Mouse (Mus musculus): ENCODE measurements around the gene Nup210l. TPM values are rescaled to one million over a fixed set of nuclear protein-coding genes. Genes with fewer than 3 reads are reported as not detected.

Gene Nup210l
- polyA plus RNA-seq, 1 experiment from 2014 or later = 0.35 TPM

DNA sequence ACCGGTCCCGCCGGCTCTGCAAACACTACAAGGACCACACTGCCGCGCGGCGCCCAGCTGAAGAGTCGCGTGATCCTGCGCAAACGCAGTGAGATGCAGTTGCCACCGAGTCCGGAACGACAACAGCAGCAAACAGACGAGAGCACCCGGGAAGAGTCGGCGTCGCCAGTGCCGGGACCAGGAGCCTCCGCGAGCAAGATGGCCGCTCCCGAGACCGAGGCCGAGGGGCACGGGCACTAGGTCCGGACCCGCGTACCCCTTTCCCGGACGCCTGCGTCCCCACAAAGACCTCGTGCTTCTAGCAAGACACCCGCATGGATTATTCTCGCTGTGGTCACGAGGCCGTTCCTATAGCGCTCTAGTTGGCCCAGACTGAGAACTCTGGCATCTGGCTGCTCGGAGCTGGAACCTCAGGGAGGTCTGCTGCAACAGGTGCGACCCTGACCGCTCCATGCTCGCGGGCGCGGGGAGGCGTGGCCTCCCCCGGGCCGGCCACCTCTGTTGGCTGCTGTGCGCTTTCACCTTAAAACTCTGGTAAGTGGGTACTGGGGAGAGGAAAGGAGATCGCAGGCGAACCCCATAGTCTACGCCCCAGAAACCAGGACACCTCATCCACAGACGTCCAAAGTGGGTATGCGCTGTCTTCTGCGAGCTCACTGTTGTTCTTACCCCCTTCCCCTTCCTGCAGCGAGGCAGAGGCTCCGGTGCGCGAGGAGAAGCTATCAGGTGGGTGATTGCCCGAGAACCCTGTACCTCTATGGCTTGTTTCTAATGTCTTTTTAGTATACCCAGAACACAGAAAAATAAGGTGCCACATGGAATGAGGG, 127.8 kb downstream of the Nup210l start, which contains the start of gene Jtb:
Gene Jtb (plus strand): TSS at position 91 of the 827 bp plus-strand sequence.
- peak within 1 kb of the TSS; percentile 81 for H3K9ac ChIP-seq (replicated peaks; ENCODE audit: low read depth, low read length)
- H3K36me3 ChIP-seq (ENCODE audit: control insufficient read depth, insufficient read depth, low read length) = no peaks in the 10 kb centered on the region; the same call in 1 of the 2 replicates
- peak within 1 kb of the TSS; percentile 87 for H3K4me2 ChIP-seq (ENCODE audit: low read depth, low read length)
- peak within 1 kb of the TSS; percentile 77 for H3K4me3 ChIP-seq (ENCODE audit: low read depth, low read length)
- ATAC-seq (ENCODE audit: low read depth) = peak; percentile 98
- H3K9me3 ChIP-seq (ENCODE audit: control insufficient read depth, low read length) = no peaks in the 10 kb centered on the region
- H3K27me3 ChIP-seq (ENCODE audit: control insufficient read depth, insufficient read depth, low read length) = no peaks in the 10 kb centered on the region
- no peaks in the 10 kb centered on the region; the same call in 1 of the 2 replicates for H3K4me1 ChIP-seq (ENCODE audit: control insufficient read depth, insufficient read depth, low read length)
- peak within 1 kb of the TSS; percentile 83 for H3K27ac ChIP-seq (ENCODE audit: low read depth, low read length)
- WGBS = under 1% methylated on average over 61 of the region's 61 CpGs

DNA sequence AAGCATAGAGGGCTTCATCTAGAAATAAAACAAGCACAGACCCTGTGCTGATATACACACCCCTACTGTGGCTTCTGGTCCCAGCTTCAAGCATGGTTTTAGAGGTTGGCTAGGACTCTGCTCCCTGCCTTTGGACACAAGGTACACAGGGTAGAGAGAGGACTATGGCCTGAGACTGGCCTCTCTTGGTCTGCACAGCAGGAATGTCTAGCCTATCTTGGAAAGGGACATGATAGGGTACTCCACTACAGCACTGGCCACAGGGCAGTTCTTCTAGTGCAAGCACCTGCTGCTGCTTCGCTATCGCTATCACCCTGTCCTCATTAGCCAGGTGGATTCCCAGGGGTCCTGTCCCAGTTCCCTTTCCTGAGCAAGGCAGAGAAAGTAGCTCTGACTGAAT, 137.3 kb downstream of the Nup210l start:
- Histone ChIP-seq H3K4me1 (ENCODE audit: control insufficient read depth, insufficient read depth, low read length) (peaks cover 8% of the 10 kb centered on the region; the same call in 1 of the 2 replicates), H3K4me3 (ENCODE audit: low read depth, low read length) (no peak overlapping the region), H3K27me3 (ENCODE audit: control insufficient read depth, insufficient read depth, low read length) (no peaks in the 10 kb centered on the region), H3K4me2 (ENCODE audit: low read depth, low read length) (no peak overlapping the region), H3K27ac (ENCODE audit: low read depth, low read length) (no peak overlapping the region), H3K9ac (replicated peaks; ENCODE audit: low read depth, low read length) (no peak overlapping the region), H3K36me3 (ENCODE audit: control insufficient read depth, insufficient read depth, low read length) (no peaks in the 10 kb centered on the region), H3K9me3 (ENCODE audit: control insufficient read depth, low read length) (no peaks in the 10 kb centered on the region)
- 94% methylated on average over 2 of the region's 2 CpGs for WGBS
- no peak for ATAC-seq (ENCODE audit: low read depth)

DNA sequence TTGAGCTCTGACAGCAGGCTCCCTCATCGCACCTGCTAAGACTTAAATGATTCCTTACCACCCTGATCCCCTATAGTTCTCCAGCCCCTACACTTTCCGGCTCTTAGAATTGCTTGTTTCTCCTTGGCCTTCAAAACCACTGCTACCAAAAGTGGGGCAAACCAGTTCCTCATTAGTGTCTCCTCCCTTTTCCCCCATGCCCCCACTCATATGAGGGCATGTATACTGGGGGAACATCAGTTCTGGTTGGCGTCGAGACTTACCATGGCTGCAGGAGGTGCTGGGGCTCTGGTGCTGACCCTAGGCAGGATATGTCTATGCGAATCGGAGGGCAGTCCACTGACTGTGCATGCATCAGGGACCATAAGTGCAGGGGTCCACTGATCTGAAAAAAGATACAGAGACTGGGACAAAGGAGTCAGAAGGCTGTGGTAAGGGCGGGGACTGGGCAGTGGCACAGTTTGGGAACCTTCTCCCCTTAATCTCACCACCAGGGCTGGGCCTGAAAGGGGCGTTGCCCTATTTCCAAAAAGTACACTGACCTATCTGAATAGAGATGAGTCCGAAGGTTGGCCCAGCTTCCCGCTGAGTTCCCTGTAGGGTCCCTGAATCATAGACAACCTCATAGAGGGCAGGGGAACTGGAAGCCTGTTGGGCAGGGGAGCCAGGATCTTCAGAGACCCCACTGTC, 137.9 kb downstream of the Nup210l start:
- Histone ChIP-seq H3K36me3 (ENCODE audit: control insufficient read depth, insufficient read depth, low read length) (no peaks in the 10 kb centered on the region), H3K27ac (ENCODE audit: low read depth, low read length) (no peak overlapping the region), H3K27me3 (ENCODE audit: control insufficient read depth, insufficient read depth, low read length) (no peaks in the 10 kb centered on the region), H3K4me2 (ENCODE audit: low read depth, low read length) (no peak overlapping the region), H3K9ac (replicated peaks; ENCODE audit: low read depth, low read length) (no peak overlapping the region), H3K9me3 (ENCODE audit: control insufficient read depth, low read length) (no peaks in the 10 kb centered on the region), H3K4me1 (ENCODE audit: control insufficient read depth, insufficient read depth, low read length) (peaks cover 8% of the 10 kb centered on the region; the same call in 1 of the 2 replicates), H3K4me3 (ENCODE audit: low read depth, low read length) (no peak overlapping the region)
- 0 out of 2 replicates have a peak, but pooled peaks have one; percentile 7 for ATAC-seq (ENCODE audit: low read depth)
- WGBS = 85% methylated on average over 10 of the region's 10 CpGs

DNA sequence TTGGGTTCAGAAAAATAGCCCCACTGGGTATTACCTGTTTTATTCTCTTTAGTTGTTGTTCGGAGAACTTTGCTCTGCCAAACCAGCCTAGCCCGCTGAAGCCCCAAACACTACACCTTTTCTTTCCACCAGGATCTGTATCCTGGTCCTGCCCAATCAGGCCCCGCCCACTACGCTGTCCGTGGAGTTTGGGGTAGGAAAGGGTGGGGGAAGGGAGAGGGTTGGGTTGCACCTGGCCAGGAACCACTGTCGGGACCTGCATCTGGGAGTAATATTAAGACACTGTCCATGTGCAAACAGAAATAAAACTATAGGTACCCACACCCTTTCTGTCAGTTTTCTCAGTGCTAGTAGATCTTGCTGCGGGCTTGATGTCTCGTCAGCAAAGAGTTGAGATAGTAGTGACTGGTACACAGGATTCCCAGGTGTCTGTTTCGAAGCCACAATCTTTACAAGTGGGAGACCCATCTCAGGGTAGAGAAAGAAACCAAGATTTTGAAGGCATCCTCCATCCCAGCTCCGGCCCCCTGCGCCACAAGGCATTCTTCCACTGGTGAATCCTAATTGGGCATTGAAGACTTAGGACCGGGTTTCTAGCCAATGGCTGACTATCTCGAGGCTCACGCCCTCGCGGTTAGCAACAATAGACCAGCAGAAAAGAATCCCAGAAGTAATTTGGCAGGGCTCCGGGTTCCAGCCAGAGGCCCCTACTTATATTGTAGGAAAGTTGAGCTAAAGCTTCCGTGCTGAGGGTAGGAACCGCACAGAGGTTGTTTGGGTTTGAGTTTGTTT, 139.2 kb downstream of the Nup210l start, which contains the start of gene Creb3l4:
Gene Creb3l4 (minus strand): TSS at position 529 of the 792 bp plus-strand sequence.
- peaks cover 8% of the 10 kb centered on the region; the same call in 1 of the 2 replicates for H3K4me1 ChIP-seq (ENCODE audit: control insufficient read depth, insufficient read depth, low read length)
- H3K4me3 ChIP-seq (ENCODE audit: low read depth, low read length) = peak within 1 kb of the TSS; percentile 29
- H3K36me3 ChIP-seq (ENCODE audit: control insufficient read depth, insufficient read depth, low read length) = no peaks in the 10 kb centered on the region
- H3K9me3 ChIP-seq (ENCODE audit: control insufficient read depth, low read length) = no peaks in the 10 kb centered on the region
- 3% methylated on average over 19 of the region's 19 CpGs for WGBS
- H3K4me2 ChIP-seq (ENCODE audit: low read depth, low read length) = peak within 1 kb of the TSS; percentile 66
- H3K27ac ChIP-seq (ENCODE audit: low read depth, low read length) = no peak within 1 kb of the TSS
- H3K27me3 ChIP-seq (ENCODE audit: control insufficient read depth, insufficient read depth, low read length) = no peaks in the 10 kb centered on the region
- ATAC-seq (ENCODE audit: low read depth) = peak; percentile 45; the same call in 1 of the 2 replicates
- H3K9ac ChIP-seq (replicated peaks; ENCODE audit: low read depth, low read length) = peak within 1 kb of the TSS; percentile 8; the same call in 1 of the 2 replicates

DNA sequence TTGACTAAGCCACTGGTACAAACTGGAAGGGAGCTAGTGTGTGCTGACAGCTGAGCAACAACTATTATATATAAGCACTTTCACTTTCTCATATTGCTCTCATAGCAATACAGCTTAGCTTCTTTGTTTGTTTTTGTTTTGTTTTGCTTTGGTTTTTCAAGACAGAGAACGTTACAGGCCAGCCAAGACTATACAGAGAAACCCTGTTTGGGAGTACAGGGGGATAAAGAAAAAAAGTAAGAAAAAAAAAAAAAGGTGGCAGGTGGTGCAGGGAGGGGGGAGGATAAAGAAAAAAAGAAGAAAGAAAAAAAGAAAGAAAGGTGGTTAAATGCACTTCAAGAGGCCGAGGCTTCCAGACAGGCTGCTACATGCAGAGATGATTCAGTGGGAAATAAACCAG, 141.5 kb downstream of the Nup210l start:
- H3K4me2 ChIP-seq (ENCODE audit: low read depth, low read length) = no peak overlapping the region
- H3K27ac ChIP-seq (ENCODE audit: low read depth, low read length) = no peak overlapping the region
- peaks cover 13% of the 10 kb centered on the region for H3K4me1 ChIP-seq (ENCODE audit: control insufficient read depth, insufficient read depth, low read length)
- H3K27me3 ChIP-seq (ENCODE audit: control insufficient read depth, insufficient read depth, low read length) = no peaks in the 10 kb centered on the region
- ATAC-seq (ENCODE audit: low read depth) = no peak
- WGBS = 83% methylated on average over 2 of the region's 2 CpGs
- no peaks in the 10 kb centered on the region for H3K9me3 ChIP-seq (ENCODE audit: control insufficient read depth, low read length)
- H3K4me3 ChIP-seq (ENCODE audit: low read depth, low read length) = no peak overlapping the region
- no peak overlapping the region for H3K9ac ChIP-seq (replicated peaks; ENCODE audit: low read depth, low read length)
- H3K36me3 ChIP-seq (ENCODE audit: control insufficient read depth, insufficient read depth, low read length) = no peaks in the 10 kb centered on the region; the same call in 1 of the 2 replicates

DNA sequence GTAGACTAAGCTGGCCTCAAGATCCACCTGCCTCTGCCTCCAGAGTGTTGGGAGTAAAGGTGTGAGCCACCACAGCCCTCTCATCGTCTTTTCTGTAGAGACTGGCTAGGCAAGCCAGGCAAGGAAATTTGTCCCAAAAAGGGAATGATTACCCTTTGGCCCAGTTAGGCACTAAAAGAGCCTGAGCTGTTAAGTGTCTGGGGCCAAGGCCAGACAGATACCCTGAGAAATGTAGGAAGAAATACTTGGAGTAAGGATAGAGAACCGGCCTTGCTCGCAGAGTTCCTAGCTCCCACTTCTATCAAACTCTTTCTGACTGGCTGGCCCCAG, 143.7 kb downstream of the Nup210l start:
- peak; percentile 10 for ATAC-seq (ENCODE audit: low read depth)
- 2% methylated on average over 3 of the region's 3 CpGs for WGBS
- Histone ChIP-seq H3K4me3 (ENCODE audit: low read depth, low read length) (peak overlapping the region; percentile 69), H3K4me2 (ENCODE audit: low read depth, low read length) (peak overlapping the region; percentile 95), H3K27ac (ENCODE audit: low read depth, low read length) (peak overlapping the region; percentile 60), H3K9ac (replicated peaks; ENCODE audit: low read depth, low read length) (peak overlapping the region; percentile 78; the same call in 1 of the 2 replicates), H3K27me3 (ENCODE audit: control insufficient read depth, insufficient read depth, low read length) (no peaks in the 10 kb centered on the region), H3K4me1 (ENCODE audit: control insufficient read depth, insufficient read depth, low read length) (peaks cover 13% of the 10 kb centered on the region), H3K36me3 (ENCODE audit: control insufficient read depth, insufficient read depth, low read length) (peaks cover 4% of the 10 kb centered on the region; the same call in 1 of the 2 replicates), H3K9me3 (ENCODE audit: control insufficient read depth, low read length) (no peaks in the 10 kb centered on the region)

DNA sequence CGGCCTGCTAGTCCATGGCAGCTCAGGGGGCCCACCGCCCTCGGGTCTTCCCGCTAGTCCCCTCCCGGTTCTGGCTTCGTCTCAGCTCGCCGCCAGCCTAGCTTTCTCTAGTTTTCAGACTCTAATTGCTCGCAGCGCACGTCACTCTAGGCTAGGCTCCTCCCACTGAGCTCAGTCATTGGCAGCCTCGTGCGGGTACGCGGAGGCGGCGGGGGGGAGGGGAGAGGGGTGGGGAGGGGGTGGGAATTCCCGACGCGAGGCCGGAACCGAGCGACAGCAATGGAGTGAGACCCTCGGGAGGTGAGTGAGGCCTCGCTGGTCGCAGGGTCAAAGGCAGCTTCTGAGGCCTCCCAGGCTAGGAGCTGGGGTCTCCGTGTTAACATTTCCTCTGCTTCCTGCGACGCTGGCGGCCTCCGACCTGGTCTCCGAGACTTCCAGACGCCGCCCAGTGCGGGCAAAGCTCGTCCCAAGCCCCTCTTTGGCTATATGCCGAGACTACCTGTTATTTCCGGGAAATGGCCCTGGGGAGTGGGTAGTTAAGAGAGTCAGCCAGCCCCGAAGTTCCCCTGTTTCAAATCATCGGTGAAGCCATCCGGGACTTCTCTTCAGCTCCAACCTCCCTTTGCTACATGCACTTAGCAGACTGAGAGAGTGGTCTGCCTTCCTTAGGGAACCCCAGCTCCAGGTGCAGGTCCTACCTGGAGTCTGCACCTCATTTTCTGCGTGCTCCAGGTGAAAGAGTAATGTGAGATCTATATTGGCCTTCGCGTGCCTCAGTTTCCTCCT, 144.2 kb downstream of the Nup210l start, which contains the start of gene Slc39a1:
Gene Slc39a1 (plus strand): TSS at position 213 of the 786 bp plus-strand sequence.
- no peaks in the 10 kb centered on the region for H3K27me3 ChIP-seq (ENCODE audit: control insufficient read depth, insufficient read depth, low read length)
- H3K27ac ChIP-seq (ENCODE audit: low read depth, low read length) = peak within 1 kb of the TSS; percentile 60
- WGBS = under 1% methylated on average over 44 of the region's 44 CpGs
- peak within 1 kb of the TSS; percentile 69 for H3K4me3 ChIP-seq (ENCODE audit: low read depth, low read length)
- H3K9me3 ChIP-seq (ENCODE audit: control insufficient read depth, low read length) = no peaks in the 10 kb centered on the region
- peaks cover 4% of the 10 kb centered on the region; the same call in 1 of the 2 replicates for H3K36me3 ChIP-seq (ENCODE audit: control insufficient read depth, insufficient read depth, low read length)
- H3K9ac ChIP-seq (replicated peaks; ENCODE audit: low read depth, low read length) = peak within 1 kb of the TSS; percentile 78
- peak; percentile 95 for ATAC-seq (ENCODE audit: low read depth)
- peak within 1 kb of the TSS; percentile 95 for H3K4me2 ChIP-seq (ENCODE audit: low read depth, low read length)
- peaks cover 7% of the 10 kb centered on the region for H3K4me1 ChIP-seq (ENCODE audit: control insufficient read depth, insufficient read depth, low read length)

DNA sequence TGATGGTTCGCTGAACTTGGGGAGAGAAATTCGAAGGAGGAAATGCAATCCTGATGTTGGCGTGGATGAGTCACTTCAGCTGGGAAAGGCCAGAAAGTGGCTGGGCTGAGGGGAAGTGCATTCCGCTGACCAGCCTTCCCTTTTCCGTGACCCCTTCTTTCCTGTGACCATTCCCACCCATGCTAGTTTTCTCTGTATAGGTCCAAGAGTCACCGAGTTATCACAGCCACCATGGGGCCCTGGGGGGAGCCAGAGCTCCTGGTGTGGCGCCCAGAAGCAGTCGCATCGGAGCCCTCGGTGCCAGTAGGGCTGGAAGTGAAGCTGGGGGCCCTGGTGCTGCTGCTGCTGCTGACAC, 144.8 kb downstream of the Nup210l start:
- H3K9me3 ChIP-seq (ENCODE audit: control insufficient read depth, low read length) = no peaks in the 10 kb centered on the region
- no peaks in the 10 kb centered on the region for H3K27me3 ChIP-seq (ENCODE audit: control insufficient read depth, insufficient read depth, low read length)
- WGBS = 8% methylated on average over 10 of the region's 10 CpGs
- peak overlapping the region; percentile 60; the same call in 1 of the 2 replicates for H3K27ac ChIP-seq (ENCODE audit: low read depth, low read length)
- ATAC-seq (ENCODE audit: low read depth) = no peak
- peaks cover 5% of the 10 kb centered on the region for H3K4me1 ChIP-seq (ENCODE audit: control insufficient read depth, insufficient read depth, low read length)
- peaks cover 4% of the 10 kb centered on the region; the same call in 1 of the 2 replicates for H3K36me3 ChIP-seq (ENCODE audit: control insufficient read depth, insufficient read depth, low read length)
- peak overlapping the region; percentile 69 for H3K4me3 ChIP-seq (ENCODE audit: low read depth, low read length)
- peak overlapping the region; percentile 95 for H3K4me2 ChIP-seq (ENCODE audit: low read depth, low read length)
- H3K9ac ChIP-seq (replicated peaks; ENCODE audit: low read depth, low read length) = peak overlapping the region; percentile 78
